Mouse (Mus musculus) layer of hippocampus, postnatal 25 days (tissue): ENCODE data around the gene Hnrnpdl. TPM values are rescaled to one million over a fixed set of nuclear protein-coding genes. Genes with fewer than 3 reads are reported as not detected.

ENCODE experiments used
- DNase-seq, 2 experiments: peaks; one replicate each; pipeline ENCODE4 v3.0.0; 2022; ENCODE audit warnings: mixed read lengths in 2 of 2, low spot score in 1 of 2; ENCODE audit errors: extremely low spot score in 1 of 2
- total RNA-seq, 2 experiments: library from RNA; stranded (reverse); gene quantifications; 2 replicates each; pipeline ENCODE4 v1.2.3; 2021

The Hnrnpdl gene
- total RNA-seq, 2 experiments from 2014 or later: 161 to 197 TPM

GRCm38 (mm10) chr5:100007040-100007375, 32.5 kb downstream of the Hnrnpdl start:
- DNase-seq: no peak

GRCm38 (mm10) chr5:100006324-100007039, 33.0 kb downstream of the Hnrnpdl start:
- DNase-seq: no peak

GRCm38 (mm10) chr5:100005896-100006295, 33.6 kb downstream of the Hnrnpdl start:
- DNase-seq: no peak

GRCm38 (mm10) chr5:100005431-100005830, 34.0 kb downstream of the Hnrnpdl start:
- DNase-seq: no peak

- no peak for DNase-seq
These were observed 35.6 kb downstream of the Hnrnpdl start for GRCm38 (mm10) chr5:100003895-100004294.

- no peak for DNase-seq
These were observed 39.0 kb downstream of the Hnrnpdl start for GRCm38 (mm10) chr5:100000500-100000899.

- no peak for DNase-seq
These were observed 39.4 kb downstream of the Hnrnpdl start for GRCm38 (mm10) chr5:100000048-100000447.

- no peak for DNase-seq
These were observed 44.8 kb downstream of the Hnrnpdl start for GRCm38 (mm10) chr5:99994680-99995079.

GRCm38 (mm10) chr5:99994166-99994565, 45.3 kb downstream of the Hnrnpdl start:
- DNase-seq: no peak

Other genes starting within 250 kb of the Hnrnpdl start
- under 1 TPM in 1 of 2 experiments, not detected in 1; 0.71 TPM for gene Vamp9, start 133.4 kb downstream of the Hnrnpdl start, total RNA-seq
- gene Hnrnpd, start 60.7 kb downstream of the Hnrnpdl start, total RNA-seq: 100 to 1,000 TPM; 179 to 219 TPM
- 1 to 10 TPM; 1.6 to 2.1 TPM for gene 4930524J08Rik, start 60.6 kb downstream of the Hnrnpdl start, total RNA-seq
- gene Enoph1, start 321 bp upstream of the Hnrnpdl start, total RNA-seq: 10 to 100 TPM; 50.2 to 54.9 TPM
- gene Tmem150c, start 120.1 kb upstream of the Hnrnpdl start, total RNA-seq: 10 to 100 TPM; 76.7 to 79.5 TPM